Mouse (Mus musculus) lung, adult 2 months (tissue): ENCODE measurements at regions not wholly inside any gene's neighbourhood (a gene's known extent, or its start where the extent isn't known, plus 50 kb on each side); places are given as distances from the start of the nearest gene placed in this dataset.

Experiments
- CTCF ChIP-seq: fragments of 200-500 bp; IDR thresholded peaks from 2 replicates; pipeline ENCODE4 v1.5.1; 2011; ENCODE audit warnings: mild to moderate bottlenecking, low read length, control low read depth; ENCODE audit not compliant: insufficient read depth
- POLR2A ChIP-seq: fragments of 200-500 bp; IDR thresholded peaks from 2 replicates; pipeline ENCODE4 v1.6.1; 2011; ENCODE audit warnings: low read depth, mild to moderate bottlenecking, control low read depth, low read length, borderline replicate concordance; ENCODE audit errors: extremely low read depth

DNA sequence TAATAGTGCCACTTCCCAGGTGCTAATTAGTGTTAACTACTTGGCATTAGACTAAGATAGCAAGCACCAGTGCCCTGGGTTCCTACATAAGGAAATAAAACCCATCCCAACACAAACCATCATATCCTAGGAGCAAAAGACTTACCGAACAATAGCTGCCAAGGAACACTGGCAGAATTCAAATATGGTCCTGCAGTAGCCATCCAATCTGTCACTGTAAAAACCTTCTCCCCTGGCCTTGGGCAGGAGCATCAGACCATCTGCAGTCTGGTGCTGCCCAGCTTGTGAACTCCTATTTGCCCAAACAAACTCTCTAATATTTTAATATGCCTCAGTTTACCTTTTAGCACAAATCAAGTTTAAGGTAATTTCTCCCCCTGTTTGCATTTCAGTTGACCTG is 137.9 kb upstream of the Nabp1 start:
- TF ChIP-seq CTCF (no peak), POLR2A (no peak)
